Comparison of ENCODE assay signal across 8 mouse cellular contexts in the genomic region with DNA sequence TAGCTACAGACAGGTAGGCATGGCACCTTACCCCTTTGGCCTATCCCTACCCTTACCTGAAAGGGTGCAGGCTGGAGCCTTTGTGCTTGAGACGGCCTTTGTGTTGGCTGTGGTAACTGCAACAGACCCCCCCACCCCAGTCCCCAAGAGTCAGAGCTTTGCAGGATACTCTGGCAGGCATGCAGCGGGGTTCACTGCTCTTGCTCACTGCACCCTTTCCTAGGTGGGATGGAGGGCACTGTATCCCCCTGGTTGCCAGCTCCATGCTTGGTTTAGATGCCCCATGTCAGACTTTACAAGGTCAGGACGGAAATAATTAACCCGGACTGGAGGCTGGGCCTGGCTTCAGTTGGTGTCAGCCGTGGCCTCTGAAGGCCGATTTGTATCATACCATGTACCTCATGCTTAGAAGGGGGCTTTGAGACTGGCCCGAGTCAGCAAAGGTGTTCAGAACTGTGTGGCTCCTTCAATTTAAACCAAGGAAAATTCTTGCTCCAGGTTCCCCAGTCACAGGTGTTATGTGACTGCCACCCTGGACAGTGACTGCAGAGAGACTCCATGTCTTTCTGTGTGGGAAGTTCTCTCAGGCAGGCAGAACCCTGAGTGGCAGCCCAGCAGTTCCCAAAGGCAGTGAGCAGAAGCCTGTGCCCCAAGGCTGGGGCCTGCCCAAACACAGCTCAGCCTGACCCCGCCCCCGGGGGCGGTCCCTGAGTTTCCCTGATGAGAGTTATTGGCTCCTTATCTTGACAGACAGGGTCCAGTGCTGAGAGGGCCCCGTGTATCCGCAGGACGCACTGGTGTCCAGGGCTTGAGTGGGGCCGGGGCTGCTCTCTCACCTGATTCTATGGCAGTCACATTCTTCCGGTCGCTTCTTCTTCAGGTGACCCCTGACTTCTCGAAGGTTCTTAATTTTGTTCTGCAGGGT.
DNase-seq lines count a peak whose midpoint lies in the region; ATAC-seq lines count a peak whose summit lies in the region.

No protein-coding gene starts in this region.

- no peaks in the 10 kb centered on the region for H3K27me3 ChIP-seq in forebrain, embryonic 14.5 days (replicated peaks; ENCODE audit: control insufficient read depth, insufficient read depth, low read length)

- DNase-seq in frontal cortex, postnatal 25 days (ENCODE audit: low spot score in 2 of 2) = no peak
- DNase-seq in adrenal gland, adult 8-10 months = peak; percentile 71
- peak; percentile 60 for DNase-seq in forebrain, embryonic 14.5 days (ENCODE audit: low spot score)
- DNase-seq in kidney, adult 18-20 months = peak; percentile 57
- peak; percentile 72 for DNase-seq in lung, postnatal 36 days
- no peak for DNase-seq in cerebellum, postnatal 10 days
- DNase-seq in right cerebral cortex, postnatal 10 days (ENCODE audit: low spot score in 2 of 2) = no peak

- no peaks in the 10 kb centered on the region for H3K4me1 ChIP-seq in forebrain, embryonic 14.5 days (ENCODE audit: control insufficient read depth, insufficient read depth, low read length)

- 0 out of 2 replicates have a peak, but pooled peaks cover 2% of the 10 kb centered on the region for H3K36me3 ChIP-seq in forebrain, embryonic 14.5 days (ENCODE audit: control insufficient read depth, insufficient read depth, low read length)

- H3K4me3 ChIP-seq in forebrain, embryonic 14.5 days (ENCODE audit: low read depth, low read length) = no peak overlapping the region

- 65% methylated on average over 17 of the region's 17 CpGs for WGBS in forebrain, embryonic 14.5 days

- H3K9ac ChIP-seq in forebrain, embryonic 14.5 days (ENCODE audit: low read length) = no peak overlapping the region

- ATAC-seq in frontal cortex, adult (ENCODE audit: low TSS enrichment) = 0 out of 2 replicates have a peak, but pooled peaks have one; percentile 29
- ATAC-seq in forebrain, embryonic 14.5 days = no peak

- H3K4me2 ChIP-seq in forebrain, embryonic 14.5 days (ENCODE audit: low read length) = no peak overlapping the region

- no peaks in the 10 kb centered on the region for H3K9me3 ChIP-seq in forebrain, embryonic 14.5 days (replicated peaks; ENCODE audit: control insufficient read depth, low read length)

- no peak overlapping the region for H3K27ac ChIP-seq in forebrain, embryonic 14.5 days (ENCODE audit: low read depth, low read length)

Comparison
In these comparisons a context has a peak if more than half of its experiments do, and no peak if none do; other contexts are left out.
1. DNase-seq: peak in adrenal gland, adult 8-10 months (single experiment), forebrain, embryonic 14.5 days (single experiment), kidney, adult 18-20 months (single experiment) and lung, postnatal 36 days (single experiment); none in frontal cortex, postnatal 25 days (0 of 2), cerebellum, postnatal 10 days (0 of 2) and right cerebral cortex, postnatal 10 days (0 of 2).